Mouse (Mus musculus) neural tube, embryonic 14.5 days (tissue): Measurements from ENCODE around the gene Ptpn13. TPM values are rescaled to one million over a fixed set of nuclear protein-coding genes. Genes with fewer than 3 reads are reported as not detected.

Experiments
- ATAC-seq: fragments of 200-750 bp; cut with Nextera tagmentation; 2 replicates; pipeline ENCODE4 v1.8.0; 2017; ENCODE audit warnings: low read depth, mild to moderate bottlenecking, moderate TSS enrichment, moderate library complexity
- H3K27ac ChIP-seq: fragments of 300-500 bp; sonication (generic); 2 replicates; pipeline ENCODE4 v1.5.1; 2014; ENCODE audit warnings: low read depth, mild to moderate bottlenecking, control low read depth, low read length, moderate library complexity, mixed read lengths
- H3K27me3 ChIP-seq: fragments of 300-500 bp; sonication (generic); 2 replicates; pipeline ENCODE4 v1.6.1; 2014; ENCODE audit warnings: low read length; ENCODE audit not compliant: control insufficient read depth, insufficient read depth
- H3K36me3 ChIP-seq: fragments of 300-500 bp; sonication (generic); 2 replicates; pipeline ENCODE4 v1.6.1; 2014; ENCODE audit warnings: low read length, mixed read lengths; ENCODE audit not compliant: control insufficient read depth, insufficient read depth
- H3K4me1 ChIP-seq: fragments of 300-500 bp; sonication (generic); 2 replicates; pipeline ENCODE4 v1.6.1; 2014; ENCODE audit warnings: low read length; ENCODE audit not compliant: control insufficient read depth, insufficient read depth
- H3K4me2 ChIP-seq: fragments of 300-500 bp; sonication (generic); 2 replicates; pipeline ENCODE4 v1.6.1; 2014; ENCODE audit warnings: mild to moderate bottlenecking, low read depth, low read length, control low read depth
- H3K4me3 ChIP-seq: fragments of 300-500 bp; sonication (generic); 2 replicates; pipeline ENCODE4 v1.5.1; 2014; ENCODE audit warnings: low read depth, low read length, control low read depth, mixed read lengths
- H3K9ac ChIP-seq: fragments of 300-500 bp; sonication (generic); replicated peaks from 2 replicates; pipeline ENCODE4 v1.6.1; 2014; ENCODE audit warnings: low read depth, mild to moderate bottlenecking, control low read depth, low read length, mixed read lengths
- H3K9me3 ChIP-seq: fragments of 300-500 bp; sonication (generic); 2 replicates; pipeline ENCODE4 v1.6.1; 2016; ENCODE audit warnings: low read length; ENCODE audit not compliant: control insufficient read depth
- WGBS: fragments of 180-500 bp; shearing (Covaris S2); extraction: QIAGEN DNeasy Blood & Tissue Kit; methylation state at CpG from one replicate; pipeline ENCODE4 v1.1.7; 2014; 5-methylcytosine and 5-hydroxymethylcytosine counted together
- polyA plus RNA-seq: library from polyadenylated mRNA; unstranded; fragments of >200 nt; fragmentation: Nextera tagmentation; extraction: Ambion mirVana; gene quantifications from 2 replicates; pipeline ENCODE4 v1.2.1, GENCODE M21; 2014

Gene Ptpn13
- polyA plus RNA-seq, 1 experiment from 2014 or later = 4.1 TPM

DNA sequence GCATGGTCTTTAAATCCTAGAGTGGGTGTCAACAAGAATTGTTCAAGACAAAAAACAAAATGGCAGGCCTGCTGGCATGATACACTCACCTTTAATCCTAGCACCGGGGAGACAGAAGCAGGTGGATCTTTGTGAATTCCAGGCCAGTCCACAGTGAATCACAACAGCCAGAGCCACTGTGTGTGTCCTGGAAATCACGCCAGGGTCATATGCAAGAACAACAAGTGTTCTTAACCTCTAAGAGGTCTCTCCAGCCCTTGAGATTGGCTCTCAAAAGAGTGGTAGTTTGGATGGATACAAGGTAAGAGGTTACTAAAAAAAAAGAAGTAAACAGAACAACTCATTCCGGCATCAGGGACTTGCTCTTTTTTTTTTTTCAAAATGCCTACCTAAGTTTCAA is 222.3 kb downstream of the Ptpn13 start:
- no peaks in the 10 kb centered on the region for H3K4me1 ChIP-seq
- no peaks in the 10 kb centered on the region for H3K27me3 ChIP-seq
- no peaks in the 10 kb centered on the region for H3K9me3 ChIP-seq
- H3K36me3 ChIP-seq = no peaks in the 10 kb centered on the region
- 88% methylated on average over 3 of the region's 3 CpGs for WGBS
- H3K4me3 ChIP-seq = no peak overlapping the region
- H3K27ac ChIP-seq = no peak overlapping the region
- H3K4me2 ChIP-seq = no peak overlapping the region
- no peak for ATAC-seq
- H3K9ac ChIP-seq = no peak overlapping the region

Other genes starting within 250 kb of the Ptpn13 start
- gene Mapk10, start 213.9 kb upstream of the Ptpn13 start, polyA plus RNA-seq = 106 and 115 TPM in 2 replicates
- 0.33 and 0.40 TPM in 2 replicates for gene Slc10a6, start 204.2 kb downstream of the Ptpn13 start, polyA plus RNA-seq
- gene 1700016H13Rik, start 230.8 kb downstream of the Ptpn13 start, polyA plus RNA-seq = not detected in 2 replicates